Mouse (Mus musculus): ENCODE data around the gene Smc3.

- TF ChIP-seq HCFC1 (IDR thresholded peaks at IDR 0.05; ENCODE audit: borderline replicate concordance, insufficient read depth, low read length) (peak; percentile 36), ZC3H11A (IDR thresholded peaks at IDR 0.05; ENCODE audit: borderline replicate concordance, low read depth, low read length) (peak; percentile 78)
These were observed at the start of gene Smc3 for GRCm38 (mm10) chr19:53599757-53600539.

All from ES-E14 (cell line).